Mouse (Mus musculus) adrenal gland, adult 2 months (tissue): ENCODE results near the gene Taf12. TPM values are rescaled to one million over a fixed set of nuclear protein-coding genes. Genes with fewer than 3 reads are reported as not detected.

ENCODE experiments used
- DNase-seq: peaks from one replicate; pipeline ENCODE4 v3.0.0; 2021
- polyA plus RNA-seq: library from polyadenylated mRNA; depleted of rRNA; stranded (reverse); fragments of >200 nt; gene quantifications from 2 replicates; pipeline ENCODE4 v1.2.3, GENCODE M21; 2012; rRNA removed
- total RNA-seq, 2 experiments: library from RNA; stranded (reverse); gene quantifications; 2 replicates each; pipeline ENCODE4 v1.2.3; 2021

The Taf12 gene
- total and polyA plus RNA-seq, 3 experiments, result 2.5 to 41.5 (median 28.3) TPM

GRCm38 (mm10) chr4:132311209-132311608, 37.0 kb downstream of the Taf12 start:
- no peak for DNase-seq

GRCm38 (mm10) chr4:132311801-132312200, 37.6 kb downstream of the Taf12 start:
- DNase-seq, result no peak

GRCm38 (mm10) chr4:132312627-132313026, 38.5 kb downstream of the Taf12 start:
- no peak for DNase-seq

- DNase-seq, result peak; percentile 53
These were observed 41.5 kb downstream of the Taf12 start for GRCm38 (mm10) chr4:132315711-132316110.

- no peak for DNase-seq
These were observed 52.3 kb downstream of the Taf12 start for GRCm38 (mm10) chr4:132326481-132326880.

- DNase-seq, result no peak
These were observed 54.3 kb downstream of the Taf12 start for GRCm38 (mm10) chr4:132328391-132328982.

- peak; percentile 94 for DNase-seq
These were observed 55.1 kb downstream of the Taf12 start, which contains the start of gene Trnau1ap for GRCm38 (mm10) chr4:132329115-132329834. Gene Trnau1ap, minus strand, starts transcription at chr4:132329538.

GRCm38 (mm10) chr4:132329835-132330354, 55.7 kb downstream of the Taf12 start:
- DNase-seq, result no peak

GRCm38 (mm10) chr4:132331960-132332359, 57.8 kb downstream of the Taf12 start:
- DNase-seq, result no peak

GRCm38 (mm10) chr4:132332880-132333279, 58.7 kb downstream of the Taf12 start:
- no peak for DNase-seq

GRCm38 (mm10) chr4:132338943-132339342, 64.8 kb downstream of the Taf12 start:
- peak; percentile 71 for DNase-seq

- no peak for DNase-seq
These were observed 67.3 kb downstream of the Taf12 start for GRCm38 (mm10) chr4:132341451-132341850.

GRCm38 (mm10) chr4:132344403-132345134, 70.4 kb downstream of the Taf12 start:
- DNase-seq, result peak; percentile 51

Other genes starting within 250 kb of the Taf12 start
- gene Gm10300, start 199.7 kb upstream of the Taf12 start, total RNA-seq, result under 1 TPM in 1 of 2 experiments, not detected in 1; 0.31 TPM
- gene Gm10300, start 199.7 kb upstream of the Taf12 start, polyA plus RNA-seq, result 0.30 and 0.55 TPM in 2 replicates
- gene Epb41, start 199.1 kb upstream of the Taf12 start, total RNA-seq, result 10 to 100 TPM; 59.3 to 66.6 TPM
- 12.2 and 14.7 TPM in 2 replicates for gene Epb41, start 199.1 kb upstream of the Taf12 start, polyA plus RNA-seq
- gene Oprd1, start 129.9 kb upstream of the Taf12 start, total RNA-seq, result under 1 TPM; 0.63 to 0.90 TPM
- 1.3 and 1.6 TPM in 2 replicates for gene Oprd1, start 129.9 kb upstream of the Taf12 start, polyA plus RNA-seq
- gene Ythdf2, start 62.1 kb upstream of the Taf12 start, total RNA-seq, result 10 to 100 TPM; 48.5 to 64.4 TPM
- gene Ythdf2, start 62.1 kb upstream of the Taf12 start, polyA plus RNA-seq, result 17.2 and 19.9 TPM in 2 replicates
- gene Gmeb1, start 12.8 kb upstream of the Taf12 start, total RNA-seq, result 10 to 100 TPM; 16.2 to 19.5 TPM
- gene Gmeb1, start 12.8 kb upstream of the Taf12 start, polyA plus RNA-seq, result 8.5 and 12.2 TPM in 2 replicates
- 1 to 10 TPM; 1.4 to 3.0 TPM for gene Rab42, start 29.0 kb downstream of the Taf12 start, total RNA-seq
- 3.2 and 3.3 TPM in 2 replicates for gene Rab42, start 29.0 kb downstream of the Taf12 start, polyA plus RNA-seq
- 10 to 100 TPM; 31.6 to 36.4 TPM for gene Trnau1ap, start 55.2 kb downstream of the Taf12 start, total RNA-seq
- gene Trnau1ap, start 55.2 kb downstream of the Taf12 start, polyA plus RNA-seq, result 14.9 and 16.5 TPM in 2 replicates
- 10 to 100 TPM; 12.4 to 16.9 TPM for gene Rcc1, start 79.2 kb downstream of the Taf12 start, total RNA-seq
- 4.3 TPM in 2 replicates for gene Rcc1, start 79.2 kb downstream of the Taf12 start, polyA plus RNA-seq
- 10 to 100 TPM; 47.0 to 79.3 TPM for gene Phactr4, start 148.1 kb downstream of the Taf12 start, total RNA-seq
- 8.9 and 12.5 TPM in 2 replicates for gene Phactr4, start 148.1 kb downstream of the Taf12 start, polyA plus RNA-seq
- gene Med18, start 189.5 kb downstream of the Taf12 start, total RNA-seq, result 1 to 10 TPM; 7.1 to 7.9 TPM
- 1.5 and 2.2 TPM in 2 replicates for gene Med18, start 189.5 kb downstream of the Taf12 start, polyA plus RNA-seq
- 10 to 100 TPM; 15.6 to 32.1 TPM for gene Sesn2, start 236.1 kb downstream of the Taf12 start, total RNA-seq
- 16.3 and 20.1 TPM in 2 replicates for gene Sesn2, start 236.1 kb downstream of the Taf12 start, polyA plus RNA-seq